Mouse (Mus musculus) left cerebral cortex, adult 8-10 months (tissue): ENCODE measurements around the gene Asns. TPM values are rescaled to one million over a fixed set of nuclear protein-coding genes. Genes with fewer than 3 reads are reported as not detected.
A peak's percentile ranks its signal among the peaks of the same experiment; 100 is the strongest.

Experiments used
- DNase-seq, 2 experiments: peaks; one replicate each; pipeline ENCODE4 v3.0.0; 2022; ENCODE audit warnings: low spot score in 2 of 2
- total RNA-seq, 4 experiments: library from RNA; stranded (reverse); gene quantifications; 2 replicates each; pipeline ENCODE4 v1.2.4; 2022

The Asns gene
- total RNA-seq, result 100 to 1,000 TPM; 110 to 118 (median 115) TPM

GRCm38 (mm10) chr6:7692884-7693585, at the start of gene Asns:
TSS of gene Asns (minus strand) at chr6:7693254.
- peak; percentile 76 to 83 for DNase-seq

- DNase-seq, result no peak
These were observed 48.7 kb upstream of the Asns start for GRCm38 (mm10) chr6:7741721-7742120.

- DNase-seq, result no peak
These were observed 44.8 kb upstream of the Asns start for GRCm38 (mm10) chr6:7737842-7738241.

- DNase-seq, result peak; percentile 45 to 83
These were observed 40.0 kb upstream of the Asns start for GRCm38 (mm10) chr6:7732754-7733708.

GRCm38 (mm10) chr6:7732097-7732496, 39.0 kb upstream of the Asns start:
- DNase-seq, result no peak

- no peak for DNase-seq
These were observed 36.1 kb upstream of the Asns start for GRCm38 (mm10) chr6:7729128-7729527.

GRCm38 (mm10) chr6:7728241-7728640, 35.2 kb upstream of the Asns start:
- DNase-seq, result no peak

- no peak for DNase-seq
These were observed 23.2 kb upstream of the Asns start for GRCm38 (mm10) chr6:7716236-7716635.

GRCm38 (mm10) chr6:7714230-7714629, 21.2 kb upstream of the Asns start:
- DNase-seq, result no peak

- DNase-seq, result no peak
These were observed 18.8 kb upstream of the Asns start for GRCm38 (mm10) chr6:7711837-7712330.

GRCm38 (mm10) chr6:7708246-7708645, 15.2 kb upstream of the Asns start:
- DNase-seq, result no peak

- no peak for DNase-seq
These were observed 13.7 kb upstream of the Asns start for GRCm38 (mm10) chr6:7706796-7707195.

GRCm38 (mm10) chr6:7697999-7698699, 5.1 kb upstream of the Asns start:
- DNase-seq, result no peak

GRCm38 (mm10) chr6:7697077-7697643, 4.1 kb upstream of the Asns start:
- DNase-seq, result no peak

- no peak for DNase-seq
These were observed 3.6 kb upstream of the Asns start for GRCm38 (mm10) chr6:7696641-7697040.

GRCm38 (mm10) chr6:7695901-7696300, 2.8 kb upstream of the Asns start:
- DNase-seq, result no peak

GRCm38 (mm10) chr6:7693666-7694065, 612 bp upstream of the Asns start:
- no peak for DNase-seq

GRCm38 (mm10) chr6:7692451-7692850, 603 bp downstream of the Asns start:
- no peak for DNase-seq

- no peak for DNase-seq
These were observed 1.0 kb downstream of the Asns start for GRCm38 (mm10) chr6:7692037-7692436.

GRCm38 (mm10) chr6:7690456-7690855, 2.6 kb downstream of the Asns start:
- no peak for DNase-seq

GRCm38 (mm10) chr6:7689180-7689579, 3.9 kb downstream of the Asns start:
- DNase-seq, result no peak
